Mouse (Mus musculus) lung, embryonic 14.5 days (tissue): ENCODE measurements around the gene Max. TPM values are rescaled to one million over a fixed set of nuclear protein-coding genes. Genes with fewer than 3 reads are reported as not detected.
A peak's percentile ranks its signal among the peaks of the same experiment; 100 is the strongest.

Experiments
- ATAC-seq: fragments of 200-750 bp; cut with Nextera tagmentation; 2 replicates; pipeline ENCODE4 v1.8.0; 2017; ENCODE audit warnings: mild to moderate bottlenecking, moderate TSS enrichment, moderate library complexity; ENCODE audit not compliant: insufficient read depth
- DNase-seq: peaks from one replicate; pipeline ENCODE4 v3.0.0-alpha.2; 2015
- H3K27ac ChIP-seq: fragments of 300-500 bp; sonication (generic); 2 replicates; pipeline ENCODE4 v1.5.1; 2014; ENCODE audit warnings: low read depth, mild to moderate bottlenecking, moderate library complexity
- H3K27me3 ChIP-seq: fragments of 300-500 bp; sonication (generic); 2 replicates; pipeline ENCODE4 v1.6.1; 2014; ENCODE audit warnings: low read length, control low read depth; ENCODE audit not compliant: insufficient read depth
- H3K36me3 ChIP-seq: fragments of 300-500 bp; sonication (generic); 2 replicates; pipeline ENCODE4 v1.6.1; 2014; ENCODE audit warnings: control low read depth; ENCODE audit not compliant: insufficient read depth
- H3K4me1 ChIP-seq: fragments of 300-500 bp; sonication (generic); 2 replicates; pipeline ENCODE4 v1.6.1; 2014; ENCODE audit warnings: antibody characterized with exemption, control low read depth; ENCODE audit not compliant: insufficient read depth
- H3K4me2 ChIP-seq: fragments of 300-500 bp; sonication (generic); 2 replicates; pipeline ENCODE4 v1.6.1; 2014; ENCODE audit warnings: mild to moderate bottlenecking
- H3K4me3 ChIP-seq: fragments of 300-500 bp; sonication (generic); 2 replicates; pipeline ENCODE4 v1.5.1; 2014; ENCODE audit warnings: low read depth, low read length
- H3K9ac ChIP-seq: fragments of 300-500 bp; sonication (generic); 2 replicates; pipeline ENCODE4 v1.6.1; 2014
- H3K9me3 ChIP-seq: fragments of 300-500 bp; sonication (generic); 2 replicates; pipeline ENCODE4 v1.6.1; 2016; ENCODE audit warnings: low read depth, low read length, control low read depth
- CTCF ChIP-seq: IDR thresholded peaks from 2 replicates; pipeline ENCODE4 v1.5.1; 2016; ENCODE audit warnings: antibody characterized with exemption, low read depth
- WGBS: fragments of 180-500 bp; shearing (Covaris S2); extraction: QIAGEN DNeasy Blood & Tissue Kit; methylation state at CpG from one replicate; pipeline ENCODE4 v1.1.7; 2014; 5-methylcytosine and 5-hydroxymethylcytosine counted together
- polyA plus RNA-seq: library from polyadenylated mRNA; unstranded; fragments of >200 nt; fragmentation: Nextera tagmentation; extraction: Ambion mirVana; gene quantifications from 2 replicates; pipeline ENCODE4 v1.2.1, GENCODE M21; 2014

Max gene
- polyA plus RNA-seq, 1 experiment from 2014 or later: 25.5 TPM

DNA sequence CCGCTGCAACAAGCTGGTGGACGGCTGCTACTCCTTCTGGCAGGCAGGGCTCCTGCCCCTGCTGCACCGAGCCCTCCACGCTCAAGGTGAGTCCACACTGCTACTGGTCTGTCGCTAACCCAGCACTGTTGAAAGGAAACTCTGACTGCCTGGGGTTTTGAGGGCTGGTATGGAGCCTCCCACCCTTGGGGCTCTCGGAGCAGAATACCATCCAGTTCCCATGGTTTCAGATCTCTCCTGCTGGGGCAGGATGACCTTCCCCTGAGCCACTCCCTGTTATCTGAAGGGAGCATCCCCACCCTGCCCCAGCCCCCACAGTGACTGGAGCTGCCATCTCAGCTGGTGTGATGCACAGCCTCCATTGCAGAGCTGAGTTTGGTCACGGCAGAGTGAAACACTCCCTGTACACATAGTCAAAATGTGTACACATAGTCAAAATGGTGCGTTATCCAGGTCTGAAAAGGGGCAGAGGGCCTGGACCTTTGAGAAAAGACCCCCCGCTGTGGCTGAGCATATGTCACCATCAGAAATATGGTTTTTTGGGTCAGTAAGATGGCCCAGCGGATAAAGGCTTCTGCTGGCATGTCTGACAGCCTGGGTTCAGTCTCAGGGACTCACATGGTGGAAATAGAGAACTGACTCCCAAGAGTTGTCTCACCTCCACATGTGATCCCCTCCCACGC, 51.6 kb downstream of the Max start:
- H3K36me3 ChIP-seq: peaks cover 35% of the 10 kb centered on the region; the same call in 1 of the 2 replicates
- no peaks in the 10 kb centered on the region for H3K4me1 ChIP-seq
- 81% methylated on average over 11 of the region's 11 CpGs for WGBS
- H3K9ac ChIP-seq: peak overlapping the region; percentile 20; the same call in 1 of the 2 replicates
- DNase-seq: no peak
- no peak for TF ChIP-seq CTCF
- ATAC-seq: peak; percentile 28; the same call in 1 of the 2 replicates
- H3K4me3 ChIP-seq: peak overlapping the region; percentile 8; the same call in 1 of the 2 replicates
- H3K4me2 ChIP-seq: no peak overlapping the region; the same call in 1 of the 2 replicates
- no peaks in the 10 kb centered on the region for H3K27me3 ChIP-seq
- no peak overlapping the region for H3K27ac ChIP-seq
- no peaks in the 10 kb centered on the region for H3K9me3 ChIP-seq

DNA sequence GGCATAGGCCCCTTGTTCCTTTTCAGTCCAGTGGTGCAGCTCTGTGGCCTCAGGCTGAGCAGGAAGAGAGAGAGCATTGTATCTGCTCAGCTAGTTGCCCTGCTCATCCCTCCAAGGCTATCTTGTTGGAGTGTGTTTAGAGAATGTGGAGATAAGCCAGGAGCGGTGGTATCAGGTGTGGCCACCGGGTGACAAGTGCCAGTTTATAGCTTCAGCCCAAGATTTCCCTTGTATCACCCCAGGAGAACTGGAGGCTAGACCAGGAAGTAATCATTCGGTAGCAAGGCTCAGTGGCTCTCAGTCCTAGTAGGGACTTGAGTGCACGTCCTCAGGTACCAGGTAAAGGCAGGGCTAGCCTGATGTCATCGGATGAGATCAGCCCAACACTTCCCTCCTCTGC, 52.8 kb downstream of the Max start:
- DNase-seq (no peak), ATAC-seq (no peak; the same call in 1 of the 2 replicates)
- Histone ChIP-seq H3K27ac (0 out of 2 replicates have a peak overlapping the region, but pooled peaks have one; percentile 18), H3K27me3 (no peaks in the 10 kb centered on the region), H3K4me2 (no peak overlapping the region), H3K9ac (no peak overlapping the region), H3K4me1 (no peaks in the 10 kb centered on the region), H3K36me3 (peaks cover 30% of the 10 kb centered on the region; the same call in 1 of the 2 replicates), H3K9me3 (no peaks in the 10 kb centered on the region), H3K4me3 (no peak overlapping the region)
- no peak for TF ChIP-seq CTCF
- 62% methylated on average over 5 of the region's 5 CpGs for WGBS

DNA sequence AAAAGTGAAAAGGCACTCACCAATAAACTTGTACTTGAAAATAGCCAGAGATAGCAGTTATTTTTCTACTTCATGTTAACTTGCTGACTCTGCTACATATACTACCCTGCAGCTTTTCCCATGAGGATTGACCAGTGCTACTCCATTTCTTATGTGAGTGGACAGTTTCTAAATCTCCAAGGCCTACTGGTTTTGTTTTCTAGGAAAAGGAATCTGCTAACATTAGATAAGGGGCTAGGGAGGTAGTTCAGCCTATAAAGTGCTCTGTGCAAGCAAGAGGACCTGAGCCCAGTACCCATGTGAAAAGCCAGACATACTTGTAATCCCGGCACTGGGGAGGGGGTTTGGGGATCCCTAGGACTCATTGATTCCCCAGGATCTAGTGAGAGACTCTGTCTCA, 55.7 kb downstream of the Max start:
- H3K27ac ChIP-seq: no peak overlapping the region
- 57% methylated on average over 1 of the region's 1 CpGs for WGBS
- no peak overlapping the region for H3K4me2 ChIP-seq
- no peaks in the 10 kb centered on the region for H3K4me1 ChIP-seq
- no peak overlapping the region for H3K9ac ChIP-seq
- no peak for TF ChIP-seq CTCF
- H3K36me3 ChIP-seq: peaks cover 24% of the 10 kb centered on the region; the same call in 1 of the 2 replicates
- DNase-seq: no peak
- no peak overlapping the region for H3K4me3 ChIP-seq
- H3K9me3 ChIP-seq: no peaks in the 10 kb centered on the region
- H3K27me3 ChIP-seq: no peaks in the 10 kb centered on the region
- ATAC-seq: no peak

DNA sequence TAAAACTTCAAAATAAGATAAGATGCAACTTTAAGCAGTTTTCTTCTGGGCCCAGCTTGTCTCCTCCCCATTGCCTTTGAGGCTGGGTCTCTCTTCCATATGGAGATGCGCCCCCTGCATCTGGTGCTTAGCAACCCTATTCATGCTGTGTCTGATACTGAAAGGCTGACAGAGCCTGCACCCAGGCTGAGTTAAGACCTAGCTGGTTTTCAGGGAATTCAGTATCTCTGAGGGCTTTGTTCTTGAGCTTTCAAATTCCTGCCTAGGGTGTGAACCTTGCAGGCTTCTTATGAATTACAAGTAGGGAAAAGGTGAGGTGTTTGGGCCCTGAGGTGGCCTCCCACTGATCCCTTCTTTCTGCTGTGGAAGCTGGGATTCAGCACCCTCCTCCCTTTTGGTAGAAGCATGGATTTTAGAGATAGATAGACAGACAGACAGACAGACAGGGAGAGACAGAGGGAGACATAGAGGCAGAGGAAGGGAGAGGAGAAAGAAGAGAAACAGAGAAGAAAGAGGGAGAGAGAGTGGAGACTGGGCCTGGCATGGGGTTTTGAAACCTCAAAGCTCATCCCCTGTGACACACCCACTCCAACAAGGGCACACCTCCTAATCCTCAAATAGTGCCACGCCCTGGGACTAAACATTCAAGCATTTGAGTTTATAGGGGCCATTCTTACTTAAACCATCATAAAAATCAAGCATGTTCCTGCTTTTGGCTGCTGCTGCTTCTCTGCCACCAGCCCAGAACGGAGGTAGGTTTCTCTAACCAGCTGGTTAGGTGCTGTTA, 60.3 kb downstream of the Max start:
- no peak for TF ChIP-seq CTCF
- ATAC-seq: no peak
- H3K27me3 ChIP-seq: no peaks in the 10 kb centered on the region
- H3K9me3 ChIP-seq: no peaks in the 10 kb centered on the region
- H3K36me3 ChIP-seq: 0 out of 2 replicates have a peak, but pooled peaks cover 20% of the 10 kb centered on the region
- no peak overlapping the region for H3K4me2 ChIP-seq
- no peak for DNase-seq
- no peaks in the 10 kb centered on the region for H3K4me1 ChIP-seq
- H3K9ac ChIP-seq: no peak overlapping the region
- H3K4me3 ChIP-seq: no peak overlapping the region
- WGBS: 86% methylated on average over 3 of the region's 3 CpGs
- no peak overlapping the region for H3K27ac ChIP-seq

DNA sequence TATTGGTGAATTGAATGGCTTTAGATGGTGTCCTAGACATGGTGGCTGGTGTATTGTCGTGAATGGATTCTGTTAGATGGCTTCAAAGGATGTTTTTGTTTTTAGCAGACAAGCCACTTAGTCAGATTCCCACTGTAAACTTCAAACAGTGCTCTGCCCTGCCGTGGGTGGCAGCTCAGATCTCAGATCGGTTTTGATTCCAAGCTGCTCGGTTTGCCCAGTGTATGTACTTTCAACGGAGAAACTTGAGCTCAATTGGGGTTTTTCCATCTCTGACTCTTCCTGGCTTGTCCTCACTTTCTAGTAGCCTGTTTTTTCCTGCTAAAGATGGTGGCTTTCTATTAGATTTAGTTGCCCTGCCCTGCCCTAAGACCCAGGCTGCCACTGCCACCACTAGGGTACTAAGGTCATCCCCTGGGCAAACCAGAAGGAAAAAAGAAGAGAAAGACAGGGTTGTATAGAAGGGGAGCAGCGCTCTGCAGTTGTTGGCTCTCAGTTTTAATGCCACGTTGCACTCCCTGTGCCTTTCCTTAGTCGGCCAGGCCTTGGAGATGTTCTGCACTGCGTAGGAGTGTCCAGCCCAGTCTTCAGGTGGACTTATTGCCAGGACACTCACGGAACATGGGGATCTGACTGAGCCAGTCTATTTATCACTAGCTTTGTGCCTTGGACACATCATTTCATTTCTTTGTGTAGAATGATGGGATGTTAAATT, 62.6 kb downstream of the Max start:
- 90% methylated on average over 10 of the region's 10 CpGs for WGBS

DNA sequence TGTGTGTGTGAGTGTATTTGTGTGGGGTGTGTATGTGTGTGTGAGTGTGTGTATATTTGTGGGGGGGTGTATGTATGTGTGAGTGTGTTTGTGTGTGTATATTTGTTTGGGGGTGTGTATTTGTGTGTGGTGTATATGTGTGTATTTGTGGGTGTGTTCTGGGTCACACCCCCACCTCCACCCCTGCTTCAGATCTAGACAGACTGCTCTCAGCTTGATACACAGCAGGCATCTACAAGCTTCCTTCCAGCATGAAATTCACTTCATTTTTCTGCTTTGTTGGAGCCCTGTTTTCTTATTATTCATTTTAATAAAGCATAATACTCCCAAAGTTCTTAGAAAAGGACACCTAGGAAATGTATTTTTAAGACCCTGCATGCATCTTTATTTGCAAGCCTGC, 63.9 kb downstream of the Max start:
- DNase-seq (no peak), ATAC-seq (no peak)
- no peaks in the 10 kb centered on the region for H3K27me3 ChIP-seq
- H3K4me3 ChIP-seq: no peak overlapping the region
- no peaks in the 10 kb centered on the region for H3K9me3 ChIP-seq
- no peak for TF ChIP-seq CTCF
- H3K9ac ChIP-seq: no peak overlapping the region
- no peaks in the 10 kb centered on the region for H3K4me1 ChIP-seq
- no peak overlapping the region for H3K4me2 ChIP-seq
- H3K36me3 ChIP-seq: 0 out of 2 replicates have a peak, but pooled peaks cover 17% of the 10 kb centered on the region
- no peak overlapping the region for H3K27ac ChIP-seq

More for the DNA sequence above, 62.6 kb downstream of the Max start:
- ATAC-seq (no peak), DNase-seq (no peak)
- Histone ChIP-seq H3K27ac (no peak overlapping the region), H3K4me3 (no peak overlapping the region), H3K36me3 (0 out of 2 replicates have a peak, but pooled peaks cover 17% of the 10 kb centered on the region), H3K9ac (no peak overlapping the region), H3K4me1 (no peaks in the 10 kb centered on the region), H3K9me3 (no peaks in the 10 kb centered on the region), H3K27me3 (no peaks in the 10 kb centered on the region), H3K4me2 (no peak overlapping the region)
- TF ChIP-seq CTCF: no peak
